Mouse (Mus musculus) left cerebral cortex, postnatal 4 days (tissue): ENCODE measurements at regions not wholly inside any gene's neighbourhood (a gene's known extent, or its start where the extent isn't known, plus 50 kb on each side); places are given as distances from the start of the nearest gene placed in this dataset.
"Not testable (repeated sequence)": the region's sequence is repeated elsewhere in the genome, so short reads cannot be mapped to it uniquely, and the experiment has no call there.

Experiments used
- DNase-seq: peaks from one replicate; pipeline ENCODE4 v3.0.0-alpha.2; 2022
- intact Hi-C: fragments of 180-260 bp; cut with DNase I; formaldehyde crosslinking; loops from one replicate; pipeline ENCODE4 v1.15.1; 2025

DNA sequence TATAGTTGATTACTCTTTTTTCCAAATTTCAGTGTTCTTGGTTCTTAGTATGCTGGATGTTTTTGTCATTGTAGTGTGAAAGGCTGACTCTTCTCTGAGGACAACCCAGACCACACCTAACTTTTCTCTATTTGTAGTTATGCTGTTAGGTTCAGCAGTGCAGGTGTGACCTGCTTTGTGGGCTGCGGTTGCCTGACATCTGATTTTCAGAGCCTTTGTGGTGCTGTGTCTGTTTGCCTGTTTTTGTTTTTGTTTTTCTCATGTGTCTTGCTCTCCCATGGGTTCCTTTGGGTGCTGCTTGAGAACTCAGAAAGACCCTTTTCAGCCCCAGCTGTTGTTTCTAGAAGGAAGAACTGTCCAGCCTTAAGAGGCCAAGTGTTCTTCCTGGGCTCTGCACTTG, 52.0 kb upstream of the Trpm1 start:
- intact Hi-C loops, result no loop called here

DNA sequence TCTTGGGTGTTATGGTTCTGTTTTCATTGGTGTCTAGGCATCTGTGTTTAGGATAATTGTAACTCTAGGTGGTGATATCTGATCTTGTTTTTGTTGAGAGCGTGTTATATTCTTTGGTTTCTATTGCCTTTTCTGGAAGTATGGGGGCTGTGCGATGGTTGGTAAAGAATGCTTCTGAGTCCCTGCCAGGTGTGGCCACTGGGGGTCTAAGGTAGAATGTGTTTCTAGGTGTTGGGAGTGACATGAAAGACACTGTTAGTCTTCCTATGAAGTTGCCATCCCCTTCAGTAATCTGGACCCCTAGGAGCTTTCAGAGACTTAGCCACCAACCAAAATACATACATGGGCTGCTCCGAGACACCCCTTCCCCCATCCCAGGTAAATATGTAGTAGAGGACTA, 54.0 kb upstream of the Trpm1 start:
- intact Hi-C loops, result no loop called here
- DNase-seq, result no peak

More for the DNA sequence above, 52.0 kb upstream of the Trpm1 start:
- DNase-seq, result no peak

DNA sequence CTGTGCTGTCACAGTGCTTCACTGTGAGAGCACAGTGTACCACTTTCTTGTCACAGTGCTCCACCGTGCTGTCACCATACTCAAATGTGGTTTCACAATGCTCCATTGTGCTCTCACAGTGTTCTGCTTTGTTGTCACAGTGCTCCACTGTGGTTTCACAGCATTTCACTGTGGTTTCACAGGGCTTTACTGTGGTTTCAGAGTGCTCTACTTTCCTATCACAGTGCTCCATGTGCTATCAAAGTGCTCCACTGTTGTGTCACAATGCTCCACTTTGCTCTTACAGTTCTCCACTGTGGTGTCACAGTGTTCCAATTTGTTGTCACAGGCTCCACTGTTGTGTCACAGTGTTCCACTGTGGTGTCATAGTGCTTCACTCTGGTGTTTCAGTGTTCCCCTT, 63.6 kb upstream of the Trpm1 start:
- intact Hi-C loops, result no loop called here
- DNase-seq, result no peak

GRCm38 (mm10) chr7:64089034-64089433, 64.6 kb upstream of the Trpm1 start:
- DNase-seq, result no peak
- intact Hi-C loops, result no loop called here

- intact Hi-C loops, DNase-seq: not testable (repeated sequence)
These were observed 69.7 kb upstream of the Trpm1 start for GRCm38 (mm10) chr7:64083978-64084377.

DNA sequence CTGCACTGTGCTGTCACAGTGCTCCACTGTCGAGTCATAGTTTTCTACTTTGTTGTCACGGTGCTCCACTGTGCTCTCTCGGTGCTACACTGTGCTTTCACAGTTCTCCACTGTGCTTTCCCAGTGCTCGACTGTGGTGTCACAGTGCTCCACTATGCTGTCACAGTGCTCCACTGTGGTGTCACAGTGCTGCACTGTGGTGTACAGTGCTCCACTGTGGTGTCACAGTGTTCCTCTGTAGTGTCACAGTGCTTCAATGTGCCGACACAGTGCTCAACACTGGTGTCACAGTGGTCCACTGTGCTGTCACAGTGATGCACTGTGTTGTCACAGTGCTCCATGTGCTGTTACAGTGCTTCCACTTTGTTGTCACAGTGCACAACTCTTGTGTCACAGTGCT, 71.0 kb upstream of the Trpm1 start:
- no peak for DNase-seq
- intact Hi-C loops, result no loop called here

GRCm38 (mm10) chr7:64082201-64082600, 71.4 kb upstream of the Trpm1 start:
- intact Hi-C loops, result no loop called here
- DNase-seq, result no peak

GRCm38 (mm10) chr7:64081618-64082017, 72.0 kb upstream of the Trpm1 start:
- no peak for DNase-seq
- intact Hi-C loops, result no loop called here

DNA sequence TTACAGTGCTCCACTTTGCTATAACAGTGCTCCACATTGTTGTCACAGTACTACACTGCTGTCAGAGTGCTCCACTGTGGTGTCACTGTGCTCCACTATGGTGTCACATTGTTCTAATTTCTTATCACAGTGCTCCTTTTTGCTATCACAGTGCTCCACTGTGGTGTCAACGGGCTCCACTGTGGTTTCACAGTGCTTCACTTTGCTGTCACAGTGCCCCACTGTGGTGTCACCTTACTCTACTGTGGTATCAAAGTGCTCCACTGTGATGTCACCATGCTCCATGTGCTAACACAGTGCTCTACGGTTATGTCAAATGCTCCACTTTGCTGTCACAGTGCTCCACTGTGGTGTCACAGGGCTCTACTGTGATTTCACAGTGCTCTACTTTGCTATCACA, 72.6 kb upstream of the Trpm1 start:
- DNase-seq, result no peak
- intact Hi-C loops, result no loop called here

DNA sequence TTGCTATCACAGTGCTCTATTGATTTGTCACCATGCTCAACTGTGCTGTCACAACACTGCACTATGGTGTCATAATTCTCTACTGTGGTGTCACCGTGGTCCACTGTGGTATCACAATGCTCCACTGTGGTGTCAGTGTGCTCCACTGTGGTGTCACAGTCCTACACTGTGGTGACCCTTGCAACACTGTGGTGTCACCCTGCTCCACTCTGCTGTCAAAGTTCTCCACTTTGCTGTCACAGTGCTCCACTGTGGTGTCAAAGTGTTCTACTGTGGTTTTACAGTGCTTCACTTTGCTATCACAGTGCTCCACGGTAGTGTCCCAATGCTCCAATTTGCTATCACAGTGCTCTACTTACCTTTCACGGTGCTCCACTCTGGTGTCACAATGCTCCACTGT, 74.3 kb upstream of the Trpm1 start:
- DNase-seq, result no peak
- intact Hi-C loops, result no loop called here

DNA sequence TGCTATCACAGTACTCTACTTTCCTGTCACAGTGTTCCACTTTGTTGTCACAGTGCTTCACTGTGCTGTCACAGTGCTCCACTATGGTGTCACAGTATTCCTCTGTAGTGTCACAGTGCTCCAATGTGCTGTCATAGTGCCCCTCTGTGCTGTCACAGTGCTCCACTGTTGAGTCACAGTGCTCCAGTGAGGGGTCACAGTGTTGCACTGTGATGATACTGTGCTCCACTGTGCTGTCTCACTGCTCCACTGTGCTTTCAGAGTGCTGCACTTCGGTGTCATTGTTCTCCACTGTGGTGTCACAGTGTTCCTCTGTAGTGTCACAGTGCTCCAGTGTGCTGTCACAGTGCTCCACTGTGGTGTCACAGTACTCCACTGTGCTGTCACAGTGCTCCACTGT, 75.0 kb upstream of the Trpm1 start:
- no peak for DNase-seq

GRCm38 (mm10) chr7:64077526-64077925, 76.1 kb upstream of the Trpm1 start:
- DNase-seq, result no peak
- intact Hi-C loops, result no loop called here

More for the DNA sequence above, 75.0 kb upstream of the Trpm1 start:
- intact Hi-C loops, result no loop called here

GRCm38 (mm10) chr7:64076764-64077360, 76.8 kb upstream of the Trpm1 start:
- no peak for DNase-seq
- intact Hi-C loops, result no loop called here

DNA sequence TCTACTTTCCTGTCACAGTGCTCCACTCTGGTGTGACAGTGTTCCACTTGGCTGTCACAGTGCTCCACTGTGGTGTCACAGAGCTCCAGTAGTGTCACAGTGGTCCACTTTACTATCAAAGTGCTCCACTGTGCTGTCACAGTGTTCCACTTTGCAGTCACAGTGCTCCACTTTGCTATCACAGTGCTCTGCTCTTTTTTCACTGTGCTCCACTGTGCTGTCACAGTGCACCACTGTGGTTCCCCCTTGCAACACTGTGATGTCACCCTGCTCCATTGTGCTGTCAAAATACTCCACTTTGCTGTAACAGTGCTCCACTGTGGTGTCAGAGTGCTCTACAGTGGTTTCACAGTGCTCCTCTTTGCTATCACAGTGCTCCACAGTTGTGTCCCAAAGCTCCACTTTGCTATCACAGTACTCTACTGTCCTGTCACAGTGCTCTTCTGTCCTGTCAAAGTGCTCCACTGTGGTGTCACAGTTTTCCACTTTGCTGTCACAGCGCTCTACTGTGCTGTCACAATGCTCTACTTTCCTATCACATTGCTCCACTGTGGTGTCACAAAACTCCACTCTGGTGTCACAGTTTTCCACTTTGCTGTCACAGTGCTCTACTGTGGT, 77.8 kb upstream of the Trpm1 start:
- DNase-seq, result no peak
- intact Hi-C loops, result no loop called here

- no peak for DNase-seq
- intact Hi-C loops, result no loop called here
These were observed 78.9 kb upstream of the Trpm1 start for GRCm38 (mm10) chr7:64074661-64075234.

DNA sequence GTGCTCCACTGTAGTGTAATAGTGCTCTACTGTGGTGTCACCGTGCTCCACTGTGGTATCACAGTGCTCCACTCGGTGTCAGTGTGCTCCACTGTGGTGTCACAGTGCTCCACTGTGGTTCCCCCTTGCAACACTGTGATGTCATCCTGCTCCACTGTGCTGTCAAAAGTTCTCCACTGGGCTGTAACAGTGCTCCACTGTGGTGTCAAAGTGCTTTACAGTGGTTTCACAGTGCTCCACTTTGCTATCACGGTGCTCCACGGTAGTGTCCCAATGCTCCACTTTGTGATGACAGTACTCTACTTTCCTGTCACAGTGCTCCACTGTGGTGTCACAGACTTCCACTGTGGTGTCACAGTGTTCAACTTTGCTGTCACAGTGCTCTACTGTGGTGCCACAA, 79.4 kb upstream of the Trpm1 start:
- intact Hi-C loops, result no loop called here
- no peak for DNase-seq

- DNase-seq, result no peak
- intact Hi-C loops, result no loop called here
These were observed 79.9 kb upstream of the Trpm1 start for GRCm38 (mm10) chr7:64073781-64074180.

GRCm38 (mm10) chr7:64070930-64071329, 82.7 kb upstream of the Trpm1 start:
- DNase-seq, result no peak
- intact Hi-C loops, result no loop called here

DNA sequence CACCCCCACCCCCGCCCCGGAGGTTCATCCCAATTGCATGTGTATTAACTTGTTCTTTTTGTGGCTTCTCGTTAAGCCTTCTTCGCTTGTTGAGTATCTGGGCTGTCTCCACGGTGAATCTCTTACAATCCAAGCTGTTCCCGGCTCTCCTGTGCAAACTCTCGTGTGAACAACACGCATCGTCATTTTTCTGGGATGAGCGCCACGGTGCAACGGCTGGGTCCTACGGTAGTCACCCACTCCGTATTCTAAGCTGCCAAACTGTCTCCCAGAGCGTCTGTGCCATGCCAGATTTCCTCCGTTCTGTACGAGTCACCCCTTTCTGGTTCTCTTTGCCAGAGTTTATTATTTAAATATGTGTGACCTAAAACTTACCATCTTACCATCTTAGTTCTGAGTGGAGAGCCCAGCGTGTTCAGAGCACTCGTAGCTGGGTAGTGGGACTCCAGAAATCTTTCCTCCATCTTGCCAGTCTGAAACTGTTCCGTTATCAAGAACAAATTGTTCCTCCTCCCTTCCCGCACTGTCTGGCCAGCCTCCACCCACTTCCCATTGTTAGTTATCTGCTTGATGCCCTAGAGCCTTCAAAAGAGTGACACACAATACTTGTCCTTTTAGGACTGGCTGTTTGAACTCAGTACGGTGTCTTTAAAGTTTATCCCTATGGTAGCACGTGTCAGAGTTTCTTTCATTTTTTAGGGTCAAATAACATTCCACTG, 87.9 kb upstream of the Trpm1 start:
- peak; percentile 57 for DNase-seq
- intact Hi-C loops, result no loop called here

GRCm38 (mm10) chr7:64064460-64065241, 89.0 kb upstream of the Trpm1 start:
- peak; percentile 46 for DNase-seq
- intact Hi-C loops, result no loop called here

GRCm38 (mm10) chr7:64061170-64061569, 92.5 kb upstream of the Trpm1 start:
- intact Hi-C loops, result no loop called here
- DNase-seq, result no peak
